Comparison of ENCODE assay signal across 8 mouse cellular contexts in the genomic region with DNA sequence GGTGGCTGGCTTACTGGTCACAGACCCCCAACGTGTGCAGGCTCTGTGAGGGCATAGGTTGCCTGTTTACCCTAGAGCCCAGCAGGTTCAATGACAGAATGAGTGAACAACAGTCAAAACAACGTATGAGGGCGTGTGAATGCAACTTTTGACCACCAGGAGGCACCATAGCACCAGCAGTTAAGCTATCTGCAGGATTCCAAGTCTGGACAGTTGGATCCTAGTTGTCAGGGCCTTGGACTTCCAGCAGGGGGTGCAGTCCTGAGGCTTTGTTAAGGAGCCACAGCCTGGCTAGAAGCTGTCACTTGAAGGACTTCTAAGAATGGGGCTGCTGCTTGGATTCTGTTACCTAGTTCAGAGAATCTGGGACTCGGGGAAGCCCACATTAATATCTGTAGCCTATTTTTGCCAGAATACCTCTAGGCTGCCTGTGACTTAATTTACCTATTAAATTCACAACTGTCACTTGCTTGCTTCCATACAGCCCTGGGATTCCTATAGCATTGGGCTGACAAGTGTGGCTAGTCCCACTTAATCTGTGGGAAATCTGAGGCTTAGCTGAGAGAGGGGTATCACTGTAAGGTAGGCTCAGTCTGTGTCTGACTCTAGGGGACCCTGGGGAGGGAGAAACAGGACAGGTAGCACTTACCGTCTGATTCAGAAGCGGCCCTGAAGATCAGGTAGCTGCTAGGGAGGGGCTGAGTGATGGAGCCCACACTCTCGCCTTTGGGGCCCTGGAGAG. TPM values are rescaled to one million over a fixed set of nuclear protein-coding genes. Genes with fewer than 3 reads are reported as not detected.
DNase-seq lines count a peak whose midpoint lies in the region; ATAC-seq lines count a peak whose summit lies in the region.

No protein-coding gene starts in this region.

- no peak overlapping the region for H3K4me2 ChIP-seq in embryonic facial prominence, embryonic 14.5 days (ENCODE audit: low read depth, low read length)
- H3K4me2 ChIP-seq in limb, embryonic 13.5 days (replicated peaks) = no peak overlapping the region

- no peak overlapping the region for H3K27ac ChIP-seq in embryonic facial prominence, embryonic 14.5 days (replicated peaks; ENCODE audit: low read depth, low read length)
- no peak overlapping the region for H3K27ac ChIP-seq in limb, embryonic 13.5 days

- DNase-seq in A20 (ENCODE audit: low read depth, low spot score) = peak; percentile 87
- DNase-seq in adrenal gland, postnatal 4 days (ENCODE audit: low spot score in 2 of 2) = peak; percentile 78 to 85
- DNase-seq in embryonic facial prominence, embryonic 14.5 days (ENCODE audit: low spot score) = peak; percentile 97
- DNase-seq in heart, adult 8-10 months (ENCODE audit: low spot score) = peak; percentile 94
- peak; percentile 97 for DNase-seq in kidney, adult 9 months
- peak; percentile 70 to 80 for DNase-seq in spleen, postnatal 36 days (ENCODE audit: low spot score in 2 of 2)

- no peaks in the 10 kb centered on the region for H3K27me3 ChIP-seq in embryonic facial prominence, embryonic 14.5 days (replicated peaks; ENCODE audit: control insufficient read depth, insufficient read depth, low read length)
- no peaks in the 10 kb centered on the region for H3K27me3 ChIP-seq in limb, embryonic 13.5 days

- H3K4me3 ChIP-seq in embryonic facial prominence, embryonic 14.5 days (ENCODE audit: low read depth, low read length) = no peak overlapping the region
- no peak overlapping the region for H3K4me3 ChIP-seq in limb, embryonic 13.5 days

- WGBS in embryonic facial prominence, embryonic 14.5 days = 34% methylated on average over 7 of the region's 7 CpGs
- 36% methylated on average over 7 of the region's 7 CpGs for whole genome bisulfite sequencing in limb, embryonic 13.5 days

- no peak overlapping the region for H3K9ac ChIP-seq in embryonic facial prominence, embryonic 14.5 days (ENCODE audit: low read depth, low read length)
- H3K9ac ChIP-seq in limb, embryonic 13.5 days = no peak overlapping the region

- H3K36me3 ChIP-seq in embryonic facial prominence, embryonic 14.5 days (ENCODE audit: control insufficient read depth, insufficient read depth, low read length) = peaks cover 59% of the 10 kb centered on the region
- H3K36me3 ChIP-seq in limb, embryonic 13.5 days = peaks cover 96% of the 10 kb centered on the region

- peak; percentile 85 for ATAC-seq in embryonic facial prominence, embryonic 14.5 days (ENCODE audit: low read depth)
- ATAC-seq in limb, embryonic 13.5 days (ENCODE audit: low FRiP score, low read depth) = peak; percentile 52; the same call in 1 of the 2 replicates
- ATAC-seq in monocyte, adult 5-6 weeks (replicated peaks; ENCODE audit: insufficient number of reproducible peaks, low FRiP score, low TSS enrichment, poor library complexity, severe bottlenecking) = peak; percentile 83

- no peaks in the 10 kb centered on the region for H3K4me1 ChIP-seq in embryonic facial prominence, embryonic 14.5 days (ENCODE audit: control insufficient read depth, insufficient read depth, low read length)
- peaks cover 5% of the 10 kb centered on the region for H3K4me1 ChIP-seq in limb, embryonic 13.5 days

- H3K9me3 ChIP-seq in embryonic facial prominence, embryonic 14.5 days (ENCODE audit: control insufficient read depth, low read length) = no peaks in the 10 kb centered on the region
- H3K9me3 ChIP-seq in limb, embryonic 13.5 days = no peaks in the 10 kb centered on the region

RNA-seq across cellular contexts. Expression of a gene that starts 21.2 kb away (rescaled TPM):
- 1 to 10 TPM; 3.5 to 4.2 TPM for total RNA-seq in adrenal gland, postnatal 4 days (2021)
- polyA plus RNA-seq in embryonic facial prominence, embryonic 14.5 days (2014; fragmentation: Nextera tagmentation; extraction: Ambion mirVana) = 5.3 and 7.0 TPM in 2 replicates
- total RNA-seq in heart, adult 8-10 months (2022) = 1 to 10 TPM; 2.9 to 6.1 (median 3.7) TPM
- 1.2 and 1.8 TPM in 2 replicates for polyA plus RNA-seq in limb, embryonic 13.5 days (2015; fragmentation: Nextera tagmentation; extraction: Ambion mirVana)
- total RNA-seq in monocyte, adult 5-6 weeks (2017) = 0.58 to 1.1 TPM in 2 of 3 replicates, not detected in the other

RNA-seq across cellular contexts. Expression of a gene that starts 49.9 kb away (rescaled TPM):
- total RNA-seq in adrenal gland, postnatal 4 days (2021) = 10 to 100 TPM; 42.3 to 50.7 TPM
- polyA plus RNA-seq in embryonic facial prominence, embryonic 14.5 days (2014; fragmentation: Nextera tagmentation; extraction: Ambion mirVana) = 47.5 and 47.7 TPM in 2 replicates
- 10 to 100 TPM; 17.1 to 29.4 (median 20.3) TPM for total RNA-seq in heart, adult 8-10 months (2022)
- polyA plus RNA-seq in limb, embryonic 13.5 days (2015; fragmentation: Nextera tagmentation; extraction: Ambion mirVana) = 40.0 and 43.8 TPM in 2 replicates
- total RNA-seq in monocyte, adult 5-6 weeks (2017) = 16.1 to 49.9 TPM (median 22.0 TPM) in 3 replicates

RNA-seq across cellular contexts. Expression of a gene that starts 57.4 kb away (rescaled TPM):
- total RNA-seq in adrenal gland, postnatal 4 days (2021) = 1 to 10 TPM; 8.3 to 9.5 TPM
- 9.1 and 11.0 TPM in 2 replicates for polyA plus RNA-seq in embryonic facial prominence, embryonic 14.5 days (2014; fragmentation: Nextera tagmentation; extraction: Ambion mirVana)
- 1 to 10 TPM; 2.5 to 3.1 (median 2.9) TPM for total RNA-seq in heart, adult 8-10 months (2022)
- polyA plus RNA-seq in limb, embryonic 13.5 days (2015; fragmentation: Nextera tagmentation; extraction: Ambion mirVana) = 13.0 and 13.3 TPM in 2 replicates
- 0.57 to 1.9 TPM (median 0.68 TPM) in 3 replicates for total RNA-seq in monocyte, adult 5-6 weeks (2017)

RNA-seq across cellular contexts. Expression of a gene that starts 59.9 kb away (rescaled TPM):
- total RNA-seq in adrenal gland, postnatal 4 days (2021) = not detected
- not detected in 2 replicates for polyA plus RNA-seq in embryonic facial prominence, embryonic 14.5 days (2014; fragmentation: Nextera tagmentation; extraction: Ambion mirVana)
- not detected for total RNA-seq in heart, adult 8-10 months (2022)
- polyA plus RNA-seq in limb, embryonic 13.5 days (2015; fragmentation: Nextera tagmentation; extraction: Ambion mirVana) = not detected in 2 replicates
- total RNA-seq in monocyte, adult 5-6 weeks (2017) = not detected in 3 replicates
